8 mouse cellular contexts compared by ENCODE assay signal in the genomic region with DNA sequence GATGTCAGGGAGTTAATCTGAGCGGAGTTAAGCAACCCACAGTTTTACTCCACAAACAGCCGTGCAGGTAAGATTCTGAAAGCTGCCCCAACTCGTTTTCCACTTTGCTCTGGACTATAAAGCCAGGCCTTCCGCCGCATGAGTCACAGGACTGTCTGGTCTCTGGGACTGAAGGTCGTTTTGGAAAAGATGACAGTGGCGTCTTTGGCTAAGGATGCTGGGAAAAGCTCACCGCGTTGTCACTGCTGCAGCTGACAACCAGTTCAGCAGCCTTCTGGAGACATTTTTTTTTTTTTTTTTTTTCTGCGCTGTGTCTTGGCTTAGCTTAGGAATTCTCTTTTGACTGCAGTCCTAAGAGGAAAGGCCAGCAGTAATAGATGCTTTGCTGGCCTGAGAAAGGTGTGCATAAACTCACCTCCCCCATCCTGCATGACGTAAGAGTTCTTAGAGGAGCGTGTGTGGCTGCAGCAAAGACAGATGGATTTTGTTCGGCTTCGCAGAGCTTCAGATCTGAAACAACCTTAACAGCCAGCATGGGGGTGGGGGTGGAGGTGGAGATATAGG. TPM values are rescaled to one million over a fixed set of nuclear protein-coding genes. Genes with fewer than 3 reads are reported as not detected.
DNase-seq lines count a peak whose midpoint lies in the region; ATAC-seq and TF ChIP-seq lines count a peak whose summit lies in the region.

No protein-coding gene starts in this region.

- intact Hi-C loops in left cerebral cortex, postnatal 14 days (cut with DNase I) = no loop called here
- intact Hi-C loops in left cerebral cortex, postnatal 10 days (cut with DNase I) = no loop called here

- peak; percentile 46 to 52 for DNase-seq in left cerebral cortex, postnatal 14 days (ENCODE audit: low spot score in 2 of 2)
- no peak for DNase-seq in left cerebral cortex, postnatal 10 days (ENCODE audit: extremely low spot score in 1 of 2, low spot score in 2 of 2)
- no peak for DNase-seq in Patski (ENCODE audit: low read depth, low spot score)
- peak; percentile 47 for DNase-seq in thymus, adult 2 months
- DNase-seq in natural killer cell, adult 2 months (ENCODE audit: low spot score in 2 of 2) = no peak

- no peak overlapping the region for H3K4me3 ChIP-seq in cortical plate, adult 2 months (ENCODE audit: insufficient read depth, low read length)
- H3K4me3 ChIP-seq in hindbrain, embryonic 15.5 days = no peak overlapping the region
- H3K4me3 ChIP-seq in liver, embryonic 12.5 days = no peak overlapping the region
- peak overlapping the region; percentile 29 for H3K4me3 ChIP-seq in thymus, adult 2 months (ENCODE audit: control insufficient read depth, insufficient read depth, low read length)

- 0 out of 2 replicates have a peak, but pooled peaks have one; percentile 24 for TF ChIP-seq POLR2A in cortical plate, adult 2 months (IDR thresholded peaks at IDR 0.05; ENCODE audit: extremely low read depth, insufficient read depth, low read length)
- no peak for TF ChIP-seq POLR2A in thymus, adult 2 months (IDR thresholded peaks at IDR 0.05; ENCODE audit: control insufficient read depth, extremely low read depth, insufficient read depth, low read length, poor library complexity)

- no peaks in the 10 kb centered on the region for H3K27me3 ChIP-seq in Patski
- H3K27me3 ChIP-seq in hindbrain, embryonic 15.5 days = no peaks in the 10 kb centered on the region
- no peaks in the 10 kb centered on the region for H3K27me3 ChIP-seq in liver, embryonic 12.5 days (replicated peaks)
- H3K27me3 ChIP-seq in thymus, adult 2 months (ENCODE audit: control insufficient read depth, insufficient read depth, low read length) = no peaks in the 10 kb centered on the region

- H3K9ac ChIP-seq in hindbrain, embryonic 15.5 days = no peak overlapping the region
- no peak overlapping the region for H3K9ac ChIP-seq in liver, embryonic 12.5 days

- CTCF ChIA-PET in Patski (lab: Charles Lee) = interaction anchor here (0.9 to 1.7 kb wide), 3 partner anchors 13 to 32 kb away, joined by 3 to 4 read pairs (median 3); no protein-coding TSS in a partner anchor

- WGBS in hindbrain, embryonic 15.5 days = 47% methylated on average over 14 of the region's 14 CpGs
- 51% methylated on average over 14 of the region's 14 CpGs for WGBS in liver, embryonic 12.5 days (ENCODE audit: insufficient replicate concordance)
- 28% methylated on average over 14 of the region's 14 CpGs for WGBS in thymus, adult 2 months

- peak overlapping the region; percentile 6 for H3K4me2 ChIP-seq in hindbrain, embryonic 15.5 days
- H3K4me2 ChIP-seq in liver, embryonic 12.5 days = peak overlapping the region; percentile 16; the same call in 1 of the 2 replicates

- POLR2A ChIA-PET in Patski (lab: Charles Lee) = interaction anchor here (0.6 to 1.5 kb wide), 5 partner anchors 9 to 32 kb away, joined by 3 to 8 read pairs (median 4); no protein-coding TSS in a partner anchor

- H3K9me3 ChIP-seq in hindbrain, embryonic 15.5 days = no peaks in the 10 kb centered on the region
- no peaks in the 10 kb centered on the region for H3K9me3 ChIP-seq in liver, embryonic 12.5 days (replicated peaks)

- H3K4me1 ChIP-seq in cortical plate, adult 2 months (ENCODE audit: control insufficient read depth, insufficient read depth, low read length) = peaks cover 7% of the 10 kb centered on the region
- peaks cover 16% of the 10 kb centered on the region for H3K4me1 ChIP-seq in hindbrain, embryonic 15.5 days (replicated peaks)
- peaks cover 48% of the 10 kb centered on the region for H3K4me1 ChIP-seq in liver, embryonic 12.5 days
- H3K4me1 ChIP-seq in thymus, adult 2 months (replicated peaks; ENCODE audit: control insufficient read depth, insufficient read depth, low read length) = peaks cover 48% of the 10 kb centered on the region

- ATAC-seq in Patski = peak; percentile 26
- ATAC-seq in hindbrain, embryonic 15.5 days (ENCODE audit: low FRiP score, low read depth) = no peak
- ATAC-seq in liver, embryonic 12.5 days = no peak

- no peaks in the 10 kb centered on the region for H3K36me3 ChIP-seq in hindbrain, embryonic 15.5 days
- no peaks in the 10 kb centered on the region for H3K36me3 ChIP-seq in liver, embryonic 12.5 days
- H3K36me3 ChIP-seq in thymus, adult 2 months (ENCODE audit: control insufficient read depth, insufficient read depth, low read length) = no peaks in the 10 kb centered on the region

- no peak for TF ChIP-seq CTCF in Patski (IDR thresholded peaks at IDR 0.05)
- TF ChIP-seq CTCF in cortical plate, adult 2 months (IDR thresholded peaks at IDR 0.05; ENCODE audit: extremely low read depth, insufficient read depth, low read length) = no peak
- no peak for TF ChIP-seq CTCF in thymus, adult 2 months (IDR thresholded peaks at IDR 0.05; ENCODE audit: borderline replicate concordance, control insufficient read depth, extremely low read depth, insufficient read depth, low read length, poor library complexity)

- in situ Hi-C loops in Patski (cut with MboI; ENCODE audit: low pct_unique_long_range_greater_than_20kb) = no loop called here

- H3K27ac ChIP-seq in cortical plate, adult 2 months (ENCODE audit: insufficient read depth, low read length) = peak overlapping the region; percentile 63
- H3K27ac ChIP-seq in hindbrain, embryonic 15.5 days (replicated peaks) = peak overlapping the region; percentile 46
- H3K27ac ChIP-seq in liver, embryonic 12.5 days = peak overlapping the region; percentile 74
- H3K27ac ChIP-seq in thymus, adult 2 months (ENCODE audit: control insufficient read depth, insufficient read depth, low read length) = peak overlapping the region; percentile 91

RNA-seq across cellular contexts. Expression of gene Chd2, which starts 47.7 kb away (rescaled TPM):
- total RNA-seq in left cerebral cortex, postnatal 14 days (2021) = 10 to 100 TPM; 39.0 to 43.9 TPM
- total RNA-seq in left cerebral cortex, postnatal 10 days (2021) = 10 to 100 TPM; 42.9 to 52.4 TPM
- polyA plus RNA-seq in Patski (2021) = 23.4 TPM
- 31.6 and 33.5 TPM in 2 replicates for polyA plus RNA-seq in cortical plate, adult 2 months (2012; rRNA removed)
- polyA plus RNA-seq in hindbrain, embryonic 15.5 days (2015; fragmentation: Nextera tagmentation; extraction: Ambion mirVana) = 34.9 and 37.2 TPM in 2 replicates
- 26.2 and 28.9 TPM in 2 replicates for polyA plus RNA-seq in liver, embryonic 12.5 days (2016; fragmentation: Nextera tagmentation; extraction: Ambion mirVana)
- 84.9 and 88.1 TPM in 2 replicates for polyA plus RNA-seq in thymus, adult 2 months (2012; rRNA removed)

Comparison
In these comparisons a context has a peak if more than half of its experiments do, and no peak if none do; other contexts are left out.
1. DNase-seq: peak in left cerebral cortex, postnatal 14 days (2 of 2) and thymus, adult 2 months (single experiment); none in left cerebral cortex, postnatal 10 days (0 of 2), Patski (single experiment) and natural killer cell, adult 2 months (0 of 2).
2. Peak in every context shown above with its lines, with median percentiles within 50 percentile points of each other: H3K27ac ChIP-seq.